Mouse (Mus musculus): ENCODE results near the gene Il1rapl2. TPM values are rescaled to one million over a fixed set of nuclear protein-coding genes. Genes with fewer than 3 reads are reported as not detected.

Il1rapl2 gene
- polyA plus RNA-seq, 2 experiments = not detected

DNA sequence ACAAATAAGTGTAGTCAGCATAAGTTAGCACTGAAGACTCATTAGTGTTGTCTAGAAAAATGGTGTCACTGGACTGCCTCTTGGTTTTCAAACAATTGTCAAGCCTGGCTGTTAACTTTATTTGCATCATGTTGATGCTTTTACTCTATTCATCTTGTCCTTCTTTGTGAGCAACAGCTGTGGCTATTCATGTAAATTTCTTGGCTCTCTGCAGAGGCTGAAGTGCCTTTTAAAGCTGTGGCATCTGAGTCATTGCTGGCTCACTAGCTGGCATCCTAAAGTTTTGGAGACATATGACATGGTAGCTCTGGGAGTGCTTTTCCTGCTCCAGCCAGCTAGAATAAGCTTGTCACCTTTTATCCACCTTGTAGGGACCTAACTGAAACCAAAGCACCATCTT, 1261.5 kb downstream of the Il1rapl2 start:
- Histone ChIP-seq H3K4me2 (ENCODE audit: low read depth) (no peak overlapping the region), H3K9me3 (ENCODE audit: control insufficient read depth, low read length) (no peaks in the 10 kb centered on the region), H3K9ac (replicated peaks) (no peak overlapping the region), H3K27ac (no peak overlapping the region), H3K4me3 (ENCODE audit: insufficient read depth in 1 of 2, low read depth in 2 of 2, low read length in 2 of 2) (no peak overlapping the region), H3K4me1 (replicated peaks; ENCODE audit: control insufficient read depth in 2 of 2, insufficient read depth in 2 of 2, low read length in 1 of 2) (no peaks in the 10 kb centered on the region), H3K36me3 (replicated peaks; ENCODE audit: control insufficient read depth, insufficient read depth, low read depth) (no peaks in the 10 kb centered on the region), H3K27me3 (ENCODE audit: control insufficient read depth, insufficient read depth, low read length) (no peaks in the 10 kb centered on the region)
- TF ChIP-seq EP300 (IDR thresholded peaks at IDR 0.05; ENCODE audit: low read depth) (no peak), CTCF (IDR thresholded peaks at IDR 0.05; ENCODE audit: low read depth) (no peak)
- ATAC-seq (ENCODE audit: insufficient read depth) = no peak
- no peak for DNase-seq (ENCODE audit: low read depth in 3 of 3, low spot score in 3 of 3)

DNA sequence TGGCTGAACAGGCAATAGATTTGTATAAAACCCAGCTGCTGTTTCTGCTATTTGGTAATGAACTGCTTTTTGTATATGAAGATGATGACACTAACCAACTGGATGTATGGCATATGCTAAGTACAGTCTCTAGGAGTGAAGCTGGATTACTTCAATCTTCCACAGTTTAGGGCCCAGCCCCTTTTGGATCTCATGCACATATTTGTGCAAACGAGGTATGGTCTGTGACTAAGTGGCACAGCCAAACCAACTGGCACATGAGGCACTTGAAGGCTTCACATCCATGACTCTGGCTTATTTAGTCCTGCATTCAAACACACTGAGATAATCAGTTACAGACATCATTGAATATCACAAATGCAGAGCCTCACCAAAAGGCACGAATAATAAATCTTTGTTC, 1263.5 kb downstream of the Il1rapl2 start:
- no peak overlapping the region for H3K9ac ChIP-seq (replicated peaks)
- no peaks in the 10 kb centered on the region for H3K27me3 ChIP-seq (ENCODE audit: control insufficient read depth, insufficient read depth, low read length)
- ATAC-seq (ENCODE audit: insufficient read depth) = no peak
- H3K4me1 ChIP-seq (replicated peaks; ENCODE audit: control insufficient read depth in 2 of 2, insufficient read depth in 2 of 2, low read length in 1 of 2) = no peaks in the 10 kb centered on the region
- H3K9me3 ChIP-seq (ENCODE audit: control insufficient read depth, low read length) = no peaks in the 10 kb centered on the region
- no peak overlapping the region for H3K4me3 ChIP-seq (ENCODE audit: insufficient read depth in 1 of 2, low read depth in 2 of 2, low read length in 2 of 2)
- no peaks in the 10 kb centered on the region for H3K36me3 ChIP-seq (replicated peaks; ENCODE audit: control insufficient read depth, insufficient read depth, low read depth)
- H3K4me2 ChIP-seq (ENCODE audit: low read depth) = no peak overlapping the region
- TF ChIP-seq EP300 (IDR thresholded peaks at IDR 0.05; ENCODE audit: low read depth) (no peak), CTCF (IDR thresholded peaks at IDR 0.05; ENCODE audit: low read depth) (no peak)
- no peak overlapping the region for H3K27ac ChIP-seq
- WGBS (ENCODE audit: insufficient replicate concordance) = 46% methylated on average over 2 of the region's 2 CpGs
- DNase-seq (ENCODE audit: low read depth in 3 of 3, low spot score in 3 of 3) = no peak

DNA sequence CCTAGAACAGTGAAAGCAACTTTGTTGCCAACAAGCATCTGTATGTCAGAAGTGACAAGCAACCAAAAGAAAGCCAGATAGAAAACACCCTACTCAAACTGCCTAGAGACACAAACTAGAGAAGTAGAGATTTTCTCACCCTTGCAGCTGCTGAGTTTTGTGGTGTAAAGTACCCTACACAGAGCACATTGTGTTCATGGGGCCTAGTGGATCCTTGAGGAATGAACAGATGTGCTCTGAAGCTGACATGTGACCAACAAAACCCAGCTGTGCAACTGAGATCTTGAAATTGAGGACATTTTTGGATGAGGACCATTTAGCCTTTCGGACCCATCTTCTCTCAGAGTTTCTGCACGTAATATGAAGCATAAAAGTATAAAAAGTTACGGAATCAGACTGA, 1268.0 kb downstream of the Il1rapl2 start:
- H3K27ac ChIP-seq = no peak overlapping the region
- no peak overlapping the region for H3K4me3 ChIP-seq (ENCODE audit: insufficient read depth in 1 of 2, low read depth in 2 of 2, low read length in 2 of 2)
- H3K9ac ChIP-seq (replicated peaks) = no peak overlapping the region
- no peaks in the 10 kb centered on the region for H3K4me1 ChIP-seq (replicated peaks; ENCODE audit: control insufficient read depth in 2 of 2, insufficient read depth in 2 of 2, low read length in 1 of 2)
- H3K36me3 ChIP-seq (replicated peaks; ENCODE audit: control insufficient read depth, insufficient read depth, low read depth) = no peaks in the 10 kb centered on the region
- H3K9me3 ChIP-seq (ENCODE audit: control insufficient read depth, low read length) = no peaks in the 10 kb centered on the region
- H3K27me3 ChIP-seq (ENCODE audit: control insufficient read depth, insufficient read depth, low read length) = no peaks in the 10 kb centered on the region
- ATAC-seq (ENCODE audit: insufficient read depth) (no peak), DNase-seq (ENCODE audit: low read depth in 3 of 3, low spot score in 3 of 3) (no peak)
- no peak for TF ChIP-seq CTCF (IDR thresholded peaks at IDR 0.05; ENCODE audit: low read depth)
- no peak for TF ChIP-seq EP300 (IDR thresholded peaks at IDR 0.05; ENCODE audit: low read depth)
- H3K4me2 ChIP-seq (ENCODE audit: low read depth) = no peak overlapping the region
- WGBS (ENCODE audit: insufficient replicate concordance) = 57% methylated on average over 3 of the region's 3 CpGs

All from liver, embryonic 14.5 days (tissue).